Mouse (Mus musculus): ENCODE results near the gene Gm853. TPM values are rescaled to one million over a fixed set of nuclear protein-coding genes. Genes with fewer than 3 reads are reported as not detected.

Gene Gm853
- polyA plus RNA-seq, 1 experiment from 2014 or later = 0.45 TPM

DNA sequence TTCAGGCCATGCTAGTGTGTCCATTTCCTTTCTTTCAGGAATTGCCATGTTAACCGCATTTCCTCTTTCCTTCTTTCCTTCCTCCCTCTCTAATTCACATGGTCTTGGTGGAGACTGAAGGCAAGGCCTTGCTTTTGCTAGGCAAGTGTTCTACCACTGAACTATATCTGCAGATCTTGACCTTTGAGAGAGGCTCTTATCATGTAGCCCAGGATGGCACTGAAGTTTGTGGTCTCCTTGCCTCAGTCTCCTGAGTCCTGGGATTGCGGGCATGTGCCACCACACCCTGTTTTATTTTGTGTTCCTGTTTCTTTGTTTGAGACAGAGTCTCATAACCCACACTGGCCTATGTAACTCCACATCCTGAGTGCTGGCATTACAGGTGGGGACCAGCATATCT is 10.3 kb downstream of the Gm853 start:
- Histone ChIP-seq H3K9ac (ENCODE audit: low read depth, low read length) (no peak overlapping the region), H3K4me1 (replicated peaks; ENCODE audit: control insufficient read depth, insufficient read depth, low read length) (no peaks in the 10 kb centered on the region), H3K27me3 (ENCODE audit: control insufficient read depth, insufficient read depth, low read length) (no peaks in the 10 kb centered on the region), H3K4me2 (replicated peaks; ENCODE audit: low read depth, low read length) (no peak overlapping the region), H3K36me3 (ENCODE audit: control insufficient read depth, insufficient read depth, low read length) (no peaks in the 10 kb centered on the region), H3K4me3 (ENCODE audit: low read depth, low read length) (no peak overlapping the region), H3K9me3 (ENCODE audit: control insufficient read depth, low read length) (no peaks in the 10 kb centered on the region), H3K27ac (ENCODE audit: low read depth, low read length) (no peak overlapping the region)
- ATAC-seq (ENCODE audit: low FRiP score) (no peak), DNase-seq (ENCODE audit: low spot score) (no peak)
- 93% methylated on average over 2 of the region's 2 CpGs for WGBS

DNA sequence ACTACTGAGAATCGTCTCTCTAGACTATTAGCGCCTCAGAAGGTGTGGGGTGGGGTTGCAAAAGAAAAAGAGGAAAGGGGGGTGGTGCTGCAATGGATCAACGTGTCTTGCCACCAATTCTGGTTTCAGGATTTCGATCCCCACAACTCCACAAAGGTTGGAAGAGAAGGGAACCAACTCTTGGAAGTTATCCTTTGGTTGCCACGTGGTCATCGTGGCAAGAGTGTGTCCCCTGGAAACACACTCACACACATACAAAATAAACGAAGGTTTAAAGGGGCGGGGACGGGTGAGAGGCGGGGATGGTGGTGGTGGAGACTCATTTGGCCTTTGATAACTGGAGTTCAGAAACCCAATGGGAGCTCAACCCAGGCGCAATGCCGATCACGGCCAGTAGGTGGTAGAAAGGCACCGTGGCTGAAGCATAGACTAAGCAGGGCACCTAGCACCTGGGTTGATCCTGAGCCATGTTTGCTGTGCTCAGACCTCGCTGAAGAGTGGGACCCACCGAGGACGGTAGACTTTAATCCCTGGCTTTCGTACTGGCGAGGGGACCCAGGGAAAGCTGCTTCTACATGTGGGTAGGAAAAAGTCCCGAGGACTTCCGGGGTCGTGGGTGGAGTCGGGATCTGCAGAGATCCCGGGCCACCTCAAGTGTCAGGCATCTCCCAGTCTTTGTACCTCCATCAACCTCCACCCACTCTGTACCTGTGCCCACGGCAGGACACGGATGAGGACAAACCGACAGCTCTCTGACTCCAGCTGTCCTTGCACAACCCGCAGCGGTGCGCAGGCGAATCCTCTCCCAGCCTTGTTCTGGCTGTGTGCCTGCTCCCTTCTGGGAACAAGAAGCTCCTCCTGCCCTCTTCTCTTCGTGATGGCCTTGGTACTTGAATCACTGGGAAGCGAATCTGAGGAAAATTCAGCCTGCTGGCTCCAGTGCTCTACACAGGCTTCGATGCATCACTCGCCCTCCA is 23.2 kb downstream of the Gm853 start:
- H3K36me3 ChIP-seq (ENCODE audit: control insufficient read depth, insufficient read depth, low read length) = no peaks in the 10 kb centered on the region
- H3K4me3 ChIP-seq (ENCODE audit: low read depth, low read length) = peak overlapping the region; percentile 18
- H3K4me1 ChIP-seq (replicated peaks; ENCODE audit: control insufficient read depth, insufficient read depth, low read length) = no peaks in the 10 kb centered on the region
- H3K27ac ChIP-seq (ENCODE audit: low read depth, low read length) = no peak overlapping the region
- 19% methylated on average over 35 of the region's 35 CpGs for whole genome bisulfite sequencing
- H3K4me2 ChIP-seq (replicated peaks; ENCODE audit: low read depth, low read length) = peak overlapping the region; percentile 31
- DNase-seq (ENCODE audit: low spot score) (peak; percentile 92), ATAC-seq (ENCODE audit: low FRiP score) (0 out of 2 replicates have a peak, but pooled peaks have one; percentile 66)
- H3K27me3 ChIP-seq (ENCODE audit: control insufficient read depth, insufficient read depth, low read length) = no peaks in the 10 kb centered on the region
- H3K9ac ChIP-seq (ENCODE audit: low read depth, low read length) = peak overlapping the region; percentile 38
- no peaks in the 10 kb centered on the region for H3K9me3 ChIP-seq (ENCODE audit: control insufficient read depth, low read length)

DNA sequence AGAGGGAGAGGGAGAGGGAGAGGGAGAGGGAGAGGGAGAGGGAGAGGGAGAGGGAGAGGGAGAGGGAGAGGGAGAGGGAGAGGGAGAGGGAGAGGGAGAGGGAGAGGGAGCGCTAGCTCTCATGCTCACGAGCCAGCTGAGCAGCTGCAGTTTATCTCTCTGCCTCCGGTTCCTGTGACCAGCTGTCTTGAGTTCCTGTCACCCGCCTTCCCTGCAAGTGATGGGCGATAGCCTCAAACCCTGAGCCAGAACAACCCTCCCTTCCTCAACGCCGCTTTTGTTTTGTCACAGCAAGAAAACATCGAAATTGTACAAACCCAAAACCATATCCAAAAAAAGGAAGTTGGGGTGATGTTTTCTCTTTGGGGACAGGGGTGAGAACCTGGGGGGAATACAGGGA is 25.7 kb downstream of the Gm853 start:
- DNase-seq (ENCODE audit: low spot score) (no peak), ATAC-seq (ENCODE audit: low FRiP score) (no peak)
- H3K27ac ChIP-seq (ENCODE audit: low read depth, low read length) = no peak overlapping the region
- H3K9me3 ChIP-seq (ENCODE audit: control insufficient read depth, low read length) = no peaks in the 10 kb centered on the region
- H3K9ac ChIP-seq (ENCODE audit: low read depth, low read length) = no peak overlapping the region
- no peaks in the 10 kb centered on the region for H3K27me3 ChIP-seq (ENCODE audit: control insufficient read depth, insufficient read depth, low read length)
- no peaks in the 10 kb centered on the region for H3K36me3 ChIP-seq (ENCODE audit: control insufficient read depth, insufficient read depth, low read length)
- H3K4me1 ChIP-seq (replicated peaks; ENCODE audit: control insufficient read depth, insufficient read depth, low read length) = no peaks in the 10 kb centered on the region
- WGBS = 88% methylated on average over 8 of the region's 8 CpGs
- H3K4me3 ChIP-seq (ENCODE audit: low read depth, low read length) = no peak overlapping the region
- H3K4me2 ChIP-seq (replicated peaks; ENCODE audit: low read depth, low read length) = no peak overlapping the region

DNA sequence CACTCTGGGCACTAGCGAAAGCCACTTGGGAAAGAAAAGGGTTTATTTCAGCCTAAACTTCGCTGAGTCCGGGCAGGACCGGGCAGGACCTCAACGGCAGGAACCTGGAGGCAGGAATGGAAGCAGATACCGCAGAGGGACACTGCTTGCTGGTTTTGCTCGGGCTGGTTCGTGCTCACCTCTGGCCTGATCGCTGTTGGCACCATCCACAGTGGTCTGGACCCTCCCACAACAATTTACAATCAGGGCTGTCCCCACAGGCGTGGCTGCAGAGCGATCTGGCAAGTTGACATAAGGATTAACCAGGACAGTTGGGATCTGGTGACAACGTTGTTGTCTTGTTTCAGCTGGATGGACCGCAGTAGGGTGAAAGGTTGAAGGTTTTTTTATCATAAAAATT is 26.3 kb downstream of the Gm853 start:
- WGBS = 79% methylated on average over 13 of the region's 13 CpGs
- H3K4me1 ChIP-seq (replicated peaks; ENCODE audit: control insufficient read depth, insufficient read depth, low read length) = no peaks in the 10 kb centered on the region

DNA sequence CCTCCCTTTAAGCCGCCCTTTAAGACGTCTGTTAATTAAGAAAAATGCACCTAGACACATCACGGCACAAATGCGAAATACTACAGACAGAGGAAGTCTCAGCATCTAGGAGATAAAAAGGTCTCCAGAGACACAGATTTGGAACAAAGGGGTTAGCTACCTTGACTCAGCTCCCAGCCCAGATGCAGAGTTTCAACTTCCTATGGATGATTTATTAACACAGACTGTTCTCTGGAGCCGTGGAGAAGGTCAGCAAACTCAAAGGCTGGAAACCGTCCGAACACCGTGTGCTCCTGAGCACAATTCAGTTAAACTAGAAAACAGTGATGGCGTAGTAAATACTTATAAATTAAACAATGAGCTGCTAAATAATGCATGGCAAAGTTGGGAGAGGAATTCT is 29.9 kb downstream of the Gm853 start:
- no peak overlapping the region for H3K4me2 ChIP-seq (replicated peaks; ENCODE audit: low read depth, low read length)
- H3K9me3 ChIP-seq (ENCODE audit: control insufficient read depth, low read length) = no peaks in the 10 kb centered on the region
- H3K9ac ChIP-seq (ENCODE audit: low read depth, low read length) = no peak overlapping the region
- WGBS = 76% methylated on average over 9 of the region's 9 CpGs
- H3K27me3 ChIP-seq (ENCODE audit: control insufficient read depth, insufficient read depth, low read length) = no peaks in the 10 kb centered on the region; the same call in 1 of the 2 replicates
- no peak for ATAC-seq (ENCODE audit: low FRiP score)
- H3K27ac ChIP-seq (ENCODE audit: low read depth, low read length) = no peak overlapping the region
- no peak overlapping the region for H3K4me3 ChIP-seq (ENCODE audit: low read depth, low read length)
- H3K36me3 ChIP-seq (ENCODE audit: control insufficient read depth, insufficient read depth, low read length) = no peaks in the 10 kb centered on the region
- no peaks in the 10 kb centered on the region for H3K4me1 ChIP-seq (replicated peaks; ENCODE audit: control insufficient read depth, insufficient read depth, low read length)
- DNase-seq (ENCODE audit: low spot score) = no peak

More for the DNA sequence above, 26.3 kb downstream of the Gm853 start:
- DNase-seq (ENCODE audit: low spot score) (no peak), ATAC-seq (ENCODE audit: low FRiP score) (no peak)
- Histone ChIP-seq H3K27ac (ENCODE audit: low read depth, low read length) (no peak overlapping the region), H3K36me3 (ENCODE audit: control insufficient read depth, insufficient read depth, low read length) (no peaks in the 10 kb centered on the region), H3K4me2 (replicated peaks; ENCODE audit: low read depth, low read length) (no peak overlapping the region), H3K4me3 (ENCODE audit: low read depth, low read length) (no peak overlapping the region), H3K9me3 (ENCODE audit: control insufficient read depth, low read length) (no peaks in the 10 kb centered on the region), H3K27me3 (ENCODE audit: control insufficient read depth, insufficient read depth, low read length) (no peaks in the 10 kb centered on the region), H3K9ac (ENCODE audit: low read depth, low read length) (no peak overlapping the region)

DNA sequence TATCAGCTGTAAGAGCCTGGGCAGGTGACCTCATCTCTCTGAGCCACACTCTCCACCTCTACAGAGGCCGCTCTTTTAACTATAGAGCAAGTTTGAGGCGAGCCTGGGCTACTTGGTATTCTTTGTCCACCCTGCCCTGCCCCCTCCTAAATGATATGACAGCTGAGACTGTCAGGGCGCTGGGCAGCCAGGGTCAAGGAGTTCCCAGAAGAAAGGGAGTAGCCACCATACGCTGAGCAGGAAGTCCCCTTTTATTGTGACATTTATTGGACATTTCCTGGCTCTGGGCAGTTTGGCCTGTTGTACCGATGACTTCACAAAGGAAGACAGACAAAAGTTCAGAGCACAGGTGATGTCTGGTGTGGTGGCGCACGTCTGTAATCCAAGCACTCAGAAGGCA is 32.6 kb downstream of the Gm853 start:
- H3K4me3 ChIP-seq (ENCODE audit: low read depth, low read length) = no peak overlapping the region
- H3K9ac ChIP-seq (ENCODE audit: low read depth, low read length) = no peak overlapping the region
- H3K27me3 ChIP-seq (ENCODE audit: control insufficient read depth, insufficient read depth, low read length) = no peaks in the 10 kb centered on the region; the same call in 1 of the 2 replicates
- no peak overlapping the region for H3K27ac ChIP-seq (ENCODE audit: low read depth, low read length)
- no peak for DNase-seq (ENCODE audit: low spot score)
- no peak for ATAC-seq (ENCODE audit: low FRiP score)
- no peaks in the 10 kb centered on the region for H3K9me3 ChIP-seq (ENCODE audit: control insufficient read depth, low read length)
- H3K4me2 ChIP-seq (replicated peaks; ENCODE audit: low read depth, low read length) = no peak overlapping the region
- no peaks in the 10 kb centered on the region for H3K4me1 ChIP-seq (replicated peaks; ENCODE audit: control insufficient read depth, insufficient read depth, low read length)
- WGBS = 74% methylated on average over 7 of the region's 7 CpGs
- H3K36me3 ChIP-seq (ENCODE audit: control insufficient read depth, insufficient read depth, low read length) = no peaks in the 10 kb centered on the region

DNA sequence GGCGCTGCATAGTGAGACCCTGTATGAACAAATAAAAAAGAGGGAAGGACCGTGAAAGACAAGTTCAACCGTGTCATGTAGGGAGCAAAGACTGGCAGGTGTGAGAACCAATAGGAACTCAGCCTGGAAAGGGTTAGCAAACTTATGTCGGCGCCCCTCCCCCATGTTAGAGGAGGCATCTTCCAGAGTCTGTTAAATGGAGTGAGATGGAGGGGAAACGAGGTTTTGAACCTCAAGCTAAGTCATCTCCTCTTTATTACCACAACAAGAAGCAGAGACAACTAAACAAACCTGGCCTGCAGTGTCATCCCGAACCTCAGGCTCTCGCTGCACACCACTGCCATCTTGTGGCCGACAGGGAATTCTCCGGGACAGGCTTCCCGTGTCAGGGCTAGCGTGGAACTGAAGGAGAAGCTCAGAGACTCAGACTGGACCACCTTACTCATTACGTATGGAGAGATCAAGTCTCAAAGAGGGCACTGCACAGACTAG is 33.3 kb downstream of the Gm853 start:
- 0 out of 2 replicates have a peak, but pooled peaks have one; percentile 38 for ATAC-seq (ENCODE audit: low FRiP score)
- WGBS = 3% methylated on average over 13 of the region's 13 CpGs
- Histone ChIP-seq H3K4me3 (ENCODE audit: low read depth, low read length) (peak overlapping the region; percentile 18), H3K4me2 (replicated peaks; ENCODE audit: low read depth, low read length) (no peak overlapping the region), H3K9me3 (ENCODE audit: control insufficient read depth, low read length) (no peaks in the 10 kb centered on the region), H3K27me3 (ENCODE audit: control insufficient read depth, insufficient read depth, low read length) (no peaks in the 10 kb centered on the region; the same call in 1 of the 2 replicates), H3K36me3 (ENCODE audit: control insufficient read depth, insufficient read depth, low read length) (no peaks in the 10 kb centered on the region), H3K4me1 (replicated peaks; ENCODE audit: control insufficient read depth, insufficient read depth, low read length) (no peaks in the 10 kb centered on the region), H3K27ac (ENCODE audit: low read depth, low read length) (no peak overlapping the region), H3K9ac (ENCODE audit: low read depth, low read length) (no peak overlapping the region)
- peak; percentile 90 for DNase-seq (ENCODE audit: low spot score)

DNA sequence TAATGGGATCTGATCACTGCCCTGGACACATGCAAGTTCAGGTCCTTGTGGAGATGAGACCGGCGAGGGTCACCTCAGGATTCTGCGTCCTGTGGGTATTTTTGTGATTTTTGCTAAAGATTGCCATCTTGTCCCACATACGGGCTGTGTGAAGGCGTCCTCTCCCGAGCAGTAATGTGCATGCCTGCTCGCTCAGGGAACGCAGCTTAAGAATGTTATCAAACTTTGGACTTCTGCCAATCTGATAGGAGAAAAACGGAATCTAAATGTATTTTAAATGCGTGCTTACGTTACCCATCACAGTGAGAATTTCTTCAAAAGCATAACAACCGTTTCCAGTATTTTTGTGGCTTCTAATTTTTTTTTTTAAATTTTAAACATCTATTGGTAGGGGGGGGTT is 35.3 kb downstream of the Gm853 start:
- ATAC-seq (ENCODE audit: low FRiP score) (no peak), DNase-seq (ENCODE audit: low spot score) (no peak)
- no peak overlapping the region for H3K4me2 ChIP-seq (replicated peaks; ENCODE audit: low read depth, low read length)
- WGBS = 91% methylated on average over 12 of the region's 12 CpGs
- no peaks in the 10 kb centered on the region for H3K36me3 ChIP-seq (ENCODE audit: control insufficient read depth, insufficient read depth, low read length)
- no peaks in the 10 kb centered on the region; the same call in 1 of the 2 replicates for H3K27me3 ChIP-seq (ENCODE audit: control insufficient read depth, insufficient read depth, low read length)
- no peak overlapping the region for H3K27ac ChIP-seq (ENCODE audit: low read depth, low read length)
- no peak overlapping the region for H3K4me3 ChIP-seq (ENCODE audit: low read depth, low read length)
- H3K9me3 ChIP-seq (ENCODE audit: control insufficient read depth, low read length) = no peaks in the 10 kb centered on the region
- H3K4me1 ChIP-seq (replicated peaks; ENCODE audit: control insufficient read depth, insufficient read depth, low read length) = no peaks in the 10 kb centered on the region
- H3K9ac ChIP-seq (ENCODE audit: low read depth, low read length) = no peak overlapping the region

DNA sequence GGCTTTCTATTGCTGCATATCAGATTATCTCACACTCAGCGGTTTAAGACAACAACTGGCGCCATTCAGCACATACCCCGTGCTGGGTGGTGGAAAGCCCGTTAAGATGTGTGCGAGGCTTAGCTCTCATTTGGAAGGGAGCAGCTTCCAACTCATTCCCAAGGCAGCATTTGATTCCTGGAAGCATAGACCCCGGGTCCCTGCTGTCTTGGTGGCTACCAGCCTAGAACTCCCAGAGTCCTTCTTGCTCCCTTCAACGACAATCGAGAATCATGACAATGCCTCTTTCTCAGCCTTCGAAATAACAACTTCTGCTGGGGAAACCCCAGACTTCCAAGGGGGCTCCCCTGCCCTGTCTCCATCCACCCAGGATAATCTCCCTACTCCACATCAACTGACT is 35.8 kb downstream of the Gm853 start:
- 92% methylated on average over 9 of the region's 9 CpGs for WGBS
- DNase-seq (ENCODE audit: low spot score) (no peak), ATAC-seq (ENCODE audit: low FRiP score) (no peak)
- no peak overlapping the region for H3K27ac ChIP-seq (ENCODE audit: low read depth, low read length)
- no peak overlapping the region for H3K4me3 ChIP-seq (ENCODE audit: low read depth, low read length)
- no peaks in the 10 kb centered on the region for H3K4me1 ChIP-seq (replicated peaks; ENCODE audit: control insufficient read depth, insufficient read depth, low read length)
- no peaks in the 10 kb centered on the region for H3K36me3 ChIP-seq (ENCODE audit: control insufficient read depth, insufficient read depth, low read length)
- no peak overlapping the region for H3K9ac ChIP-seq (ENCODE audit: low read depth, low read length)
- H3K27me3 ChIP-seq (ENCODE audit: control insufficient read depth, insufficient read depth, low read length) = no peaks in the 10 kb centered on the region; the same call in 1 of the 2 replicates
- no peak overlapping the region for H3K4me2 ChIP-seq (replicated peaks; ENCODE audit: low read depth, low read length)
- H3K9me3 ChIP-seq (ENCODE audit: control insufficient read depth, low read length) = no peaks in the 10 kb centered on the region

Data from hindbrain, embryonic 11.5 days (tissue).